Mouse (Mus musculus): ENCODE measurements at regions not wholly inside any gene's neighbourhood (a gene's known extent, or its start where the extent isn't known, plus 50 kb on each side); places are given as distances from the start of the nearest gene placed in this dataset.
A peak's percentile ranks its signal among the peaks of the same experiment; 100 is the strongest.

DNA sequence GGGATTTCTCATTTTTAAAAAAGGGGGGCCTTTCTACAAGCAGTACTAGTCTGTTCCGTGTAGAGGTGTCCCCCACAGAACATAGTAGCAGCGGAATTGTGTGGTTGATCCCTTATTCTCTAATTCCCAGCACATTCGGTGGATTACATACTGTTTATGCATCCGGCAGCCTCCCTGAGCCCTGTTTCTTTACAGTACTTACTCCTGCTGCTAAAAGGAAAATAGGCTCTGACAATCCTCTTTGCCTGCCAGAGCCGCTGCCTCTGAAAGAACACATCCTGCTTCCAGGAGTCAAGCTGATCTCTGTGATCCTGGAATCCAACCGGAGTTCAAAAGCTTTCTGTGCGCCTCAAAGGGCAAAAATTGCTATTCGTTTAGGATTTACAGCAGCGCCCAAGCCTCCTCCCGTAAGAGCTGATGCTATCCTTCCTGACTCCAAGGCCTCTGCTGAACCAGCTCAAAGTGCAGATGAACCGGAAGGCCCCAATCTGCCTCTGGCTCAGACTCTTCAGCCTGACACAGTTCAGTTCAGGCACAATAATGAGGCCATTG lies 936.6 kb downstream of the Ndufa4 start:
- DNase-seq: peak; percentile 43 to 55

DNA sequence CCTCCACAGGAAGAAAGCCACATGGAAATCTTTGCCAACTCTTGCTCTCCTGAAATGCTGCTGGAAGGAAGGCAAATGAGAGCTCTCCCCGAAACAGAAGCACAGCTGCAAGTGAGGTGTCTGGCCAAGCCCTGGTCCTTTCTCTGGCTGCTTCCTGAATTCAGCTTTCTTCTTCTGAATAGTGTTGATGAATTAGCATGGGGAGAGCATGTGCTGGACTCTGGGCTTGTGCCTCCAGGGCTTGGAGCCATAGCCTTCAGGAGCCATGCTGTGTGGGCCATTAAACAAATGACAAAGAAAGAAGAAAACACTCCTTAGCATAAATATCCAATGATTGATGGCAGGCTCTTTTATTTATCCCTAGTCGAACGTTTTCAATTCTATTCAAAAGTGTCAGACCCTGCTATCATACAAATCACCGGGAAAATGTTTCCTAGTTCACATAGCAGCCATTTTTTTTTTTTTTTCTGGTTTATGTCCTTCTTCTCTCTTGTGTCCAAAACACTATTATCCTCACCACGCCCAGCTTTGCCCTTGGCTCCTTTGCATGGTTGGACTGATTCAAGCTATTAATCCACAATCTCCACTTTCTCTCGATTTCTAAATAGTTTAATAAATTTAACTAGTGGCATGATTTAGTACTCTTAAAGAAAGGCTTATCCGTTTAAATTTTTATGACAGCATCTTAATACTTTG lies 937.3 kb downstream of the Ndufa4 start:
- DNase-seq: peak; percentile 19 to 21

- no peak for DNase-seq
Measured at GRCm38 (mm10) chr6:10943545-10943944, 963.8 kb downstream of the Ndufa4 start.

- DNase-seq: no peak
Measured at GRCm38 (mm10) chr6:10941470-10941869, 965.8 kb downstream of the Ndufa4 start.
